Mouse (Mus musculus): ENCODE measurements around the gene Tmem102. TPM values are rescaled to one million over a fixed set of nuclear protein-coding genes. Genes with fewer than 3 reads are reported as not detected.

The Tmem102 gene
- polyA plus RNA-seq, 1 experiment, result 0.61 TPM

DNA sequence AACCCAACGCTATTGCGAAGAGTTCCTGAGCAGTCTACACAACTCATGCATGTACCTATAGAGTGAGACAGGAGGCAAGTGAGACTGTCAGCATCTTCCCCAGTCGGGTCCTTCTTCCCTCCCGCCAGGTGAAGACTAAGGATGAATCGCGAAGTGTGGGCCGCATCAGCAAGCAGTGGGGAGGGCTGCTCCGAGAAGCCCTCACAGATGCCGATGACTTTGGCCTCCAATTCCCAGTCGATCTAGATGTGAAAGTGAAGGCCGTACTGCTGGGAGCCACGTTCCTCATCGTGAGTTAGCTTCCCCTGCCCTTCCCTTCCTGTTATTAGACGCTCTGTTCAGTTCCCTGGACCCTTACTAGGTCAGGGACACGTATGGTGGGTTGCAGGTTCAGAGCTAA, 44.5 kb upstream of the Tmem102 start:
- Histone ChIP-seq H3K4me3 (no peak overlapping the region), H3K27me3 (ENCODE audit: control insufficient read depth, insufficient read depth, insufficient read length) (no peaks in the 10 kb centered on the region), H3K36me3 (ENCODE audit: control insufficient read depth, insufficient read depth) (peaks cover 12% of the 10 kb centered on the region), H3K79me2 (ENCODE audit: control insufficient read depth, insufficient read depth) (peaks cover 9% of the 10 kb centered on the region), H3ac (ENCODE audit: control insufficient read depth, insufficient read length) (no peak overlapping the region), H3K4me2 (ENCODE audit: low read depth) (no peak overlapping the region)
- TF ChIP-seq POLR2A (IDR thresholded peaks at IDR 0.05; ENCODE audit: insufficient read length, low read depth), result no peak
- TF ChIP-seq CEBPB (IDR thresholded peaks at IDR 0.05; ENCODE audit: insufficient read depth, poor library complexity, severe bottlenecking), result no peak
- TF ChIP-seq E2F4 (IDR thresholded peaks at IDR 0.05; ENCODE audit: insufficient read depth), result no peak
- no peak for TF ChIP-seq POLR2AphosphoS2 (IDR thresholded peaks at IDR 0.05; ENCODE audit: insufficient read length, low read depth)
- no peak for TF ChIP-seq TCF12 (IDR thresholded peaks at IDR 0.05; ENCODE audit: insufficient read depth, poor library complexity, severe bottlenecking)

DNA sequence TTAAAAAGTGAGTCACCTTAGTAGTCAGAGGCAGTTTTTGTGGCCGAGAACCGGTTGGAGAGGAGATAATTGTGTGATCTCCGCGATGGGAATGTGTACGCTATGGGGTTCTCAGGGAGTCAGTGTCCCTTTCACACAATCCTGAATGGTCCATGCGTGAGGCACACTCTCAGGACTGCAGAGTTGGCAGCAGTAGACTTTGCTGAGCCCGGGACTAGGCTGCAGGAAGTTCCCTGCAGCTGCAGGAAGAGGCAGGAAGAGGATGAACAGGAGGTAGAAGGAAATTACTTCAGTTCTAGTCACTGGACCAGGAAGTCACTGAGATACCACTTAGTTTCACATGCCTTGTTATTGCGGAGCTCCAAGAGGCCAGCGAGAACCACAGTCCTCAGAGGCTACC, 43.7 kb upstream of the Tmem102 start:
- Histone ChIP-seq H3K4me3 (no peak overlapping the region), H3K27me3 (ENCODE audit: control insufficient read depth, insufficient read depth, insufficient read length) (no peaks in the 10 kb centered on the region), H3K79me2 (ENCODE audit: control insufficient read depth, insufficient read depth) (peaks cover 9% of the 10 kb centered on the region), H3K4me2 (ENCODE audit: low read depth) (no peak overlapping the region), H3K36me3 (ENCODE audit: control insufficient read depth, insufficient read depth) (peaks cover 12% of the 10 kb centered on the region), H3ac (ENCODE audit: control insufficient read depth, insufficient read length) (no peak overlapping the region)
- no peak for TF ChIP-seq MYOG (IDR thresholded peaks at IDR 0.05; ENCODE audit: control insufficient read depth in 1 of 3, insufficient read depth in 1 of 3, insufficient read length in 2 of 3, low read depth in 2 of 3)
- no peak for TF ChIP-seq USF1 (IDR thresholded peaks at IDR 0.05; ENCODE audit: low read depth)
- no peak for TF ChIP-seq E2F4 (IDR thresholded peaks at IDR 0.05; ENCODE audit: insufficient read depth)
- no peak for TF ChIP-seq POLR2AphosphoS2 (IDR thresholded peaks at IDR 0.05; ENCODE audit: insufficient read length, low read depth)
- no peak for TF ChIP-seq SRF (IDR thresholded peaks at IDR 0.05; ENCODE audit: control insufficient read depth, insufficient read length, low read depth)
- TF ChIP-seq REST (IDR thresholded peaks at IDR 0.05; ENCODE audit: insufficient read depth, insufficient read length), result no peak
- no peak for TF ChIP-seq TCF12 (IDR thresholded peaks at IDR 0.05; ENCODE audit: insufficient read depth, poor library complexity, severe bottlenecking)
- TF ChIP-seq MAX (IDR thresholded peaks at IDR 0.05; ENCODE audit: low read depth), result no peak

GRCm38 (mm10) chr11:69848021-69848420, 42.6 kb upstream of the Tmem102 start:
- Histone ChIP-seq H3K4me2 (ENCODE audit: low read depth) (peak overlapping the region; percentile 98), H3K27me3 (ENCODE audit: control insufficient read depth, insufficient read depth, insufficient read length) (no peaks in the 10 kb centered on the region), H3K79me2 (ENCODE audit: control insufficient read depth, insufficient read depth) (peaks cover 9% of the 10 kb centered on the region), H3ac (ENCODE audit: control insufficient read depth, insufficient read length) (no peak overlapping the region), H3K4me3 (peak overlapping the region; percentile 97), H3K36me3 (ENCODE audit: control insufficient read depth, insufficient read depth) (peaks cover 12% of the 10 kb centered on the region)
- TF ChIP-seq USF1 (IDR thresholded peaks at IDR 0.05; ENCODE audit: low read depth), result no peak
- TF ChIP-seq MYOD1 (IDR thresholded peaks at IDR 0.05; ENCODE audit: control insufficient read depth in 1 of 3, insufficient read length in 2 of 3, low read depth in 2 of 3), result no peak
- TF ChIP-seq TCF3 (IDR thresholded peaks at IDR 0.05; ENCODE audit: insufficient read length, low read depth), result no peak
- TF ChIP-seq SRF (IDR thresholded peaks at IDR 0.05; ENCODE audit: control insufficient read depth, insufficient read length, low read depth), result no peak
- no peak for TF ChIP-seq POLR2AphosphoS2 (IDR thresholded peaks at IDR 0.05; ENCODE audit: insufficient read length, low read depth)
- no peak for TF ChIP-seq CEBPB (IDR thresholded peaks at IDR 0.05; ENCODE audit: insufficient read depth, poor library complexity, severe bottlenecking)

- peak overlapping the region; percentile 97 for H3K4me3 ChIP-seq
- peak overlapping the region; percentile 40 for H3ac ChIP-seq (ENCODE audit: control insufficient read depth, insufficient read length)
- H3K27me3 ChIP-seq (ENCODE audit: control insufficient read depth, insufficient read depth, insufficient read length), result no peaks in the 10 kb centered on the region
- peaks cover 9% of the 10 kb centered on the region for H3K79me2 ChIP-seq (ENCODE audit: control insufficient read depth, insufficient read depth)
- H3K36me3 ChIP-seq (ENCODE audit: control insufficient read depth, insufficient read depth), result peaks cover 12% of the 10 kb centered on the region
- H3K4me2 ChIP-seq (ENCODE audit: low read depth), result peak overlapping the region; percentile 98
- TF ChIP-seq TCF12 (IDR thresholded peaks at IDR 0.05; ENCODE audit: insufficient read depth, poor library complexity, severe bottlenecking) (no peak), MYOD1 (IDR thresholded peaks at IDR 0.05; ENCODE audit: control insufficient read depth in 1 of 3, insufficient read length in 2 of 3, low read depth in 2 of 3) (no peak), SRF (IDR thresholded peaks at IDR 0.05; ENCODE audit: control insufficient read depth, insufficient read length, low read depth) (no peak), CEBPB (IDR thresholded peaks at IDR 0.05; ENCODE audit: insufficient read depth, poor library complexity, severe bottlenecking) (no peak), POLR2A (IDR thresholded peaks at IDR 0.05; ENCODE audit: insufficient read length, low read depth) (peak; percentile 21), USF1 (IDR thresholded peaks at IDR 0.05; ENCODE audit: low read depth) (no peak)
Measured at GRCm38 (mm10) chr11:69846738-69847688, 41.6 kb upstream of the Tmem102 start.

DNA sequence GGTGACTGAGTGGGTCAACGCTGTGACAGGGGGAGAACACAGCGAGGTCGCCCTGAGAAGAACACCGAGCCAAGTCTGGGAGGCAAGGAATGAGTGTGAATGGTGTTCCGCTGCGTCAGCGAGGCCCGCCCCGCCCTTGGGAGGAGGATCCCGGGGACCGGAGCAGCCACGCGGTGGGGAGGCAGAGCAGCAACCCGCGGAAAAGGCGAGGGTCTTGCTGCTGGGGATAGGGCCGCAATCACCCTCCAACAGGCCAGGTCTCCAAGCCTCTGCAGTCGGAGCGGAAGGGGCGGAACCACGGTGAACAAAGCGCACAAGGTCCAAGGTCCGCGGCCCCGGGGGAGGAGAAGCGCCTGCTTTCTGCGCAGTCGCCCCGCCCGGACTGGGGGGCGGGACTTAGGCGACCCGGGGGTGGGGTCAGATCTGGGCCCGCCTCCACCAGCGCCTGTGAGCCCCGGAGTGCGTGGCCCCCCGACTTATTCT, 40.8 kb upstream of the Tmem102 start, which contains the start of gene Plscr3:
Plscr3 (plus strand) TSS at position 179 of the 483 bp plus-strand sequence.
- TF ChIP-seq TCF12 (IDR thresholded peaks at IDR 0.05; ENCODE audit: insufficient read depth, poor library complexity, severe bottlenecking), result no peak
- no peak for TF ChIP-seq MYOD1 (IDR thresholded peaks at IDR 0.05; ENCODE audit: control insufficient read depth in 1 of 3, insufficient read length in 2 of 3, low read depth in 2 of 3)
- peak; percentile 92 for TF ChIP-seq POLR2AphosphoS2 (IDR thresholded peaks at IDR 0.05; ENCODE audit: insufficient read length, low read depth)
- TF ChIP-seq REST (IDR thresholded peaks at IDR 0.05; ENCODE audit: insufficient read depth, insufficient read length), result no peak
- no peak for TF ChIP-seq MYOG (IDR thresholded peaks at IDR 0.05; ENCODE audit: control insufficient read depth in 1 of 3, insufficient read depth in 1 of 3, insufficient read length in 2 of 3, low read depth in 2 of 3)
- TF ChIP-seq USF1 (IDR thresholded peaks at IDR 0.05; ENCODE audit: low read depth), result no peak
- no peak for TF ChIP-seq TCF3 (IDR thresholded peaks at IDR 0.05; ENCODE audit: insufficient read length, low read depth)
- TF ChIP-seq MAX (IDR thresholded peaks at IDR 0.05; ENCODE audit: low read depth), result peak; percentile 25
- peak; percentile 88 for TF ChIP-seq POLR2A (IDR thresholded peaks at IDR 0.05; ENCODE audit: insufficient read length, low read depth)
- TF ChIP-seq CEBPB (IDR thresholded peaks at IDR 0.05; ENCODE audit: insufficient read depth, poor library complexity, severe bottlenecking), result no peak
- no peak for TF ChIP-seq SRF (IDR thresholded peaks at IDR 0.05; ENCODE audit: control insufficient read depth, insufficient read length, low read depth)
- TF ChIP-seq E2F4 (IDR thresholded peaks at IDR 0.05; ENCODE audit: insufficient read depth), result no peak

More for the DNA sequence above, 40.8 kb upstream of the Tmem102 start, which contains the start of gene Plscr3:
- H3K4me3 ChIP-seq, result peak within 1 kb of the TSS; percentile 97
- peak within 1 kb of the TSS; percentile 40 for H3ac ChIP-seq (ENCODE audit: control insufficient read depth, insufficient read length)
- H3K27me3 ChIP-seq (ENCODE audit: control insufficient read depth, insufficient read depth, insufficient read length), result no peaks in the 10 kb centered on the region
- peak within 1 kb of the TSS; percentile 98 for H3K4me2 ChIP-seq (ENCODE audit: low read depth)
- H3K36me3 ChIP-seq (ENCODE audit: control insufficient read depth, insufficient read depth), result peaks cover 12% of the 10 kb centered on the region
- peaks cover 9% of the 10 kb centered on the region for H3K79me2 ChIP-seq (ENCODE audit: control insufficient read depth, insufficient read depth)

All from myocyte (in vitro differentiated cells).